Mouse (Mus musculus): ENCODE data around the gene Grid1. TPM values are rescaled to one million over a fixed set of nuclear protein-coding genes. Genes with fewer than 3 reads are reported as not detected.
A peak's percentile ranks its signal among the peaks of the same experiment; 100 is the strongest.

The Grid1 gene
- polyA plus RNA-seq, 1 experiment from 2014 or later = 0.76 TPM

GRCm38 (mm10) chr14:35093561-35094186 is 273.8 kb downstream of the Grid1 start:
- no peaks in the 10 kb centered on the region for H3K36me3 ChIP-seq (ENCODE audit: control insufficient read depth, insufficient read depth, low read length)
- 74% methylated on average over 6 of the region's 6 CpGs for WGBS
- no peak for ATAC-seq (ENCODE audit: low FRiP score, low TSS enrichment)
- no peak overlapping the region for H3K9ac ChIP-seq (ENCODE audit: low read depth, low read length)
- H3K27ac ChIP-seq (ENCODE audit: low read depth, low read length) = no peak overlapping the region
- H3K4me1 ChIP-seq (ENCODE audit: control insufficient read depth, insufficient read depth, low read length) = no peaks in the 10 kb centered on the region
- no peak overlapping the region for H3K4me2 ChIP-seq (replicated peaks; ENCODE audit: low read depth, low read length)
- H3K9me3 ChIP-seq (ENCODE audit: control insufficient read depth, low read length) = no peaks in the 10 kb centered on the region
- H3K4me3 ChIP-seq (ENCODE audit: low read length) = no peak overlapping the region
- no peaks in the 10 kb centered on the region for H3K27me3 ChIP-seq (ENCODE audit: control insufficient read depth, insufficient read depth, low read length)

- Histone ChIP-seq H3K4me1 (ENCODE audit: control insufficient read depth, insufficient read depth, low read length) (no peaks in the 10 kb centered on the region), H3K4me2 (replicated peaks; ENCODE audit: low read depth, low read length) (no peak overlapping the region), H3K9ac (ENCODE audit: low read depth, low read length) (no peak overlapping the region), H3K4me3 (ENCODE audit: low read length) (no peak overlapping the region), H3K27ac (ENCODE audit: low read depth, low read length) (no peak overlapping the region), H3K9me3 (ENCODE audit: control insufficient read depth, low read length) (no peaks in the 10 kb centered on the region), H3K27me3 (ENCODE audit: control insufficient read depth, insufficient read depth, low read length) (no peaks in the 10 kb centered on the region), H3K36me3 (ENCODE audit: control insufficient read depth, insufficient read depth, low read length) (no peaks in the 10 kb centered on the region)
- WGBS = 12% methylated on average over 9 of the region's 9 CpGs
- peak; percentile 61 for ATAC-seq (ENCODE audit: low FRiP score, low TSS enrichment)
Observed at GRCm38 (mm10) chr14:35095506-35096059, 275.7 kb downstream of the Grid1 start.

GRCm38 (mm10) chr14:35096085-35096484 is 276.2 kb downstream of the Grid1 start:
- no peaks in the 10 kb centered on the region for H3K4me1 ChIP-seq (ENCODE audit: control insufficient read depth, insufficient read depth, low read length)
- no peak overlapping the region for H3K9ac ChIP-seq (ENCODE audit: low read depth, low read length)
- H3K4me3 ChIP-seq (ENCODE audit: low read length) = no peak overlapping the region
- H3K27ac ChIP-seq (ENCODE audit: low read depth, low read length) = no peak overlapping the region
- H3K4me2 ChIP-seq (replicated peaks; ENCODE audit: low read depth, low read length) = no peak overlapping the region
- no peaks in the 10 kb centered on the region for H3K36me3 ChIP-seq (ENCODE audit: control insufficient read depth, insufficient read depth, low read length)
- no peaks in the 10 kb centered on the region for H3K9me3 ChIP-seq (ENCODE audit: control insufficient read depth, low read length)
- 33% methylated on average over 4 of the region's 4 CpGs for WGBS
- no peaks in the 10 kb centered on the region for H3K27me3 ChIP-seq (ENCODE audit: control insufficient read depth, insufficient read depth, low read length)
- ATAC-seq (ENCODE audit: low FRiP score, low TSS enrichment) = peak; percentile 16; the same call in 1 of the 2 replicates

- H3K4me1 ChIP-seq (ENCODE audit: control insufficient read depth, insufficient read depth, low read length) = no peaks in the 10 kb centered on the region
- H3K4me3 ChIP-seq (ENCODE audit: low read length) = no peak overlapping the region
- 90% methylated on average over 5 of the region's 5 CpGs for WGBS
- no peaks in the 10 kb centered on the region for H3K27me3 ChIP-seq (ENCODE audit: control insufficient read depth, insufficient read depth, low read length)
- H3K9ac ChIP-seq (ENCODE audit: low read depth, low read length) = no peak overlapping the region
- H3K4me2 ChIP-seq (replicated peaks; ENCODE audit: low read depth, low read length) = no peak overlapping the region
- no peak overlapping the region for H3K27ac ChIP-seq (ENCODE audit: low read depth, low read length)
- H3K36me3 ChIP-seq (ENCODE audit: control insufficient read depth, insufficient read depth, low read length) = no peaks in the 10 kb centered on the region
- no peaks in the 10 kb centered on the region for H3K9me3 ChIP-seq (ENCODE audit: control insufficient read depth, low read length)
- no peak for ATAC-seq (ENCODE audit: low FRiP score, low TSS enrichment)
Observed at GRCm38 (mm10) chr14:35097166-35097565, 277.3 kb downstream of the Grid1 start.

- WGBS = 67% methylated on average over 5 of the region's 5 CpGs
- no peaks in the 10 kb centered on the region for H3K4me1 ChIP-seq (ENCODE audit: control insufficient read depth, insufficient read depth, low read length)
- no peak overlapping the region for H3K4me3 ChIP-seq (ENCODE audit: low read length)
- ATAC-seq (ENCODE audit: low FRiP score, low TSS enrichment) = no peak
- no peak overlapping the region for H3K9ac ChIP-seq (ENCODE audit: low read depth, low read length)
- no peaks in the 10 kb centered on the region for H3K36me3 ChIP-seq (ENCODE audit: control insufficient read depth, insufficient read depth, low read length)
- H3K27me3 ChIP-seq (ENCODE audit: control insufficient read depth, insufficient read depth, low read length) = no peaks in the 10 kb centered on the region
- H3K27ac ChIP-seq (ENCODE audit: low read depth, low read length) = no peak overlapping the region
- no peaks in the 10 kb centered on the region for H3K9me3 ChIP-seq (ENCODE audit: control insufficient read depth, low read length)
- no peak overlapping the region for H3K4me2 ChIP-seq (replicated peaks; ENCODE audit: low read depth, low read length)
Observed at GRCm38 (mm10) chr14:35103639-35104210, 283.8 kb downstream of the Grid1 start.

GRCm38 (mm10) chr14:35107596-35107995 is 287.7 kb downstream of the Grid1 start:
- Histone ChIP-seq H3K27me3 (ENCODE audit: control insufficient read depth, insufficient read depth, low read length) (no peaks in the 10 kb centered on the region), H3K4me1 (ENCODE audit: control insufficient read depth, insufficient read depth, low read length) (no peaks in the 10 kb centered on the region), H3K4me3 (ENCODE audit: low read length) (no peak overlapping the region), H3K27ac (ENCODE audit: low read depth, low read length) (no peak overlapping the region), H3K36me3 (ENCODE audit: control insufficient read depth, insufficient read depth, low read length) (no peaks in the 10 kb centered on the region), H3K9me3 (ENCODE audit: control insufficient read depth, low read length) (no peaks in the 10 kb centered on the region), H3K9ac (ENCODE audit: low read depth, low read length) (no peak overlapping the region), H3K4me2 (replicated peaks; ENCODE audit: low read depth, low read length) (no peak overlapping the region)
- no peak for ATAC-seq (ENCODE audit: low FRiP score, low TSS enrichment)
- 73% methylated on average over 3 of the region's 3 CpGs for WGBS

GRCm38 (mm10) chr14:35110928-35111327 is 291.0 kb downstream of the Grid1 start:
- no peaks in the 10 kb centered on the region for H3K9me3 ChIP-seq (ENCODE audit: control insufficient read depth, low read length)
- H3K4me3 ChIP-seq (ENCODE audit: low read length) = no peak overlapping the region
- H3K27ac ChIP-seq (ENCODE audit: low read depth, low read length) = no peak overlapping the region
- H3K9ac ChIP-seq (ENCODE audit: low read depth, low read length) = no peak overlapping the region
- ATAC-seq (ENCODE audit: low FRiP score, low TSS enrichment) = no peak
- H3K36me3 ChIP-seq (ENCODE audit: control insufficient read depth, insufficient read depth, low read length) = no peaks in the 10 kb centered on the region
- H3K27me3 ChIP-seq (ENCODE audit: control insufficient read depth, insufficient read depth, low read length) = no peaks in the 10 kb centered on the region
- no peak overlapping the region for H3K4me2 ChIP-seq (replicated peaks; ENCODE audit: low read depth, low read length)
- WGBS = 80% methylated on average over 1 of the region's 1 CpGs
- H3K4me1 ChIP-seq (ENCODE audit: control insufficient read depth, insufficient read depth, low read length) = no peaks in the 10 kb centered on the region

- Histone ChIP-seq H3K27ac (ENCODE audit: low read depth, low read length) (no peak overlapping the region), H3K36me3 (ENCODE audit: control insufficient read depth, insufficient read depth, low read length) (no peaks in the 10 kb centered on the region), H3K9ac (ENCODE audit: low read depth, low read length) (no peak overlapping the region), H3K27me3 (ENCODE audit: control insufficient read depth, insufficient read depth, low read length) (no peaks in the 10 kb centered on the region), H3K4me3 (ENCODE audit: low read length) (no peak overlapping the region), H3K4me1 (ENCODE audit: control insufficient read depth, insufficient read depth, low read length) (no peaks in the 10 kb centered on the region), H3K9me3 (ENCODE audit: control insufficient read depth, low read length) (no peaks in the 10 kb centered on the region), H3K4me2 (replicated peaks; ENCODE audit: low read depth, low read length) (no peak overlapping the region)
- WGBS = 47% methylated on average over 11 of the region's 11 CpGs
- ATAC-seq (ENCODE audit: low FRiP score, low TSS enrichment) = no peak
Observed at GRCm38 (mm10) chr14:35112327-35113275, 292.7 kb downstream of the Grid1 start.

Measured in kidney, embryonic 14.5 days (tissue).